Mouse (Mus musculus) ovary, postnatal 36 days (tissue): Measurements from ENCODE around the gene Chmp6.

Source experiments
- DNase-seq: peaks from one replicate; pipeline ENCODE4 v3.0.0; 2022; ENCODE audit warnings: low spot score, mixed read lengths

The Chmp6 gene

DNA sequence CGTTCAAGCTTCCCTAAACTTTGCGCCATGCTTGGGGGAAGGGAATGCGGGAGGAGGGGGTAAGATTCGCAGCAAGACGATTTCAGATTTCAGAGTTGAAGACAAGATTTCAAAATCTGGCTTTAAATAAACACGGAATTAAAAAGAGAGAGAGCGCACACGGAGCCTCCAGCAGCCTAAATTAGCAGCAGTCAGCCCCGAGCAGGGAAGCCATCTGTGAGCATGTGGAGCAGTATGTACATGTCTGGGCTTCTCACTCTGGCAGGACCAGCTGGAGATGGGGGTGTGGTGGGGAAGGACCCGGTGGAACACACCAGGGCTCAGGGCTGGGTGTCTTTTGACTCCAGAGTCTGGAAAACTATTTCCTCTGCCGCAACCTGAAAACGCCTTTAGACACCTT, 24.0 kb downstream of the Chmp6 start:
- no peak for DNase-seq

DNA sequence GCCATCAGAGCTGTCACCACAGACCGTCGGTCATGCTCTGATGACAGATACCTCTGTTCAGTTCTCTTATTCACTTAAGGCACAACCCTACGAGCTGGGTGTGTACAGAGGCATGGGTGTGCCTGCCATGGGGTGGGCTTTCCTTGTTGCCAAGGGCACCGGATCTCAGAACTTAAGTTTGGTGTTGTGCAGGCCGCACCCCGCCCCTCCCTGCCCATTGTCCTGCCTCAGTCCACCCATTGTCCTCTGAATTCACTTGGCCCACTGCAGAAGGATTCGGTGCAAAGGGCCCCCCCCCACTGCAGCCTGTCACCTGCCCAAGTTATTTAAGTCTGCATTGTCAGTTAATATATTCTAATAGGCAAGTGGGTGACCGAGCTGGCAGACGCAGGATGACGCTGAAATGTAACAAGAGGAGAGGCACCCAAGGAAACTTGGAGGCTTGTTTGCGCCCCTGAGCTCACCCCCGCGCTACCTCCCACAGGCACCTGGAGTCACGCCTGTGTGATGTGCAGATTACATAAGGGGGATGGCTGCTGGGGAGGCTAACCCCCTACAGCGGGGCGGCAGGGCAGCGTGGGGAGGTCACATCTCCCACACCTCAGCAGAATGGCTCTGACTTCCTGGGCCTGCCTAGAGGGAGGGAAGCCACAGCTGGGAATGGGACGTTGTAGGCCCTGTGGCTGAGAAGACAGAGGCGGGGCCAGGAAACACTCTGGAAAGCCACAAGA, 24.7 kb downstream of the Chmp6 start:
- peak; percentile 14 for DNase-seq

DNA sequence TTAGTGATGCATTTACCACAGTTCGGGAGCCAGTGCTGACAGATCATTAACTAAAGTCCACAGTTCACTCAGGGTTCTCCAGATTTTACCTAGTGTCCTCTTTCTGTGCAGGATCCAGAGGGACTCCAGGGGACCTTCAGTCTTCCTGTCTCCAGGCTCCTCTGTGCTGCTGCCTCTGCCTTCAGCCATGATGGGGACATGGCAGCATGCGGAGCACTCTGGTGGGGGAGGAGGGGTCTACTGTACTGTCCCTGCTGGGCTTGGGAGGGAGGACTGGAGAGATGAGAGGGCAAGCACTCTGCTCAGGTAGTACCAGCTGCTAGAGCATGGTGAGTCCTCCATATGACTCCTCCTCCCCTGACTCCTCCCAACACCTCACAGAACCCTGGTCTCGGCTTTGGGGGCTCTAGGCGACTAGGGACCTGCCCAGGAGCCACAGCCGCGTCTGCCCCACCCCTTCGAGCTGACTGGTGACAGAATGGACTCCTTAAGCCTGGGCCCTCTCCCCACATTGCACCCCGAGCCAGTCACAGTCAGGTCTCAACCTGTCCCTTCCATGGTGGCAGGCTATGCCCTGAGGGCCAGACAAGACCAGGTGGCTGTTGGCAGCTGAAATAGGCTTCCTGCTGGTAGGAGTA, 26.0 kb downstream of the Chmp6 start:
- DNase-seq = no peak

DNA sequence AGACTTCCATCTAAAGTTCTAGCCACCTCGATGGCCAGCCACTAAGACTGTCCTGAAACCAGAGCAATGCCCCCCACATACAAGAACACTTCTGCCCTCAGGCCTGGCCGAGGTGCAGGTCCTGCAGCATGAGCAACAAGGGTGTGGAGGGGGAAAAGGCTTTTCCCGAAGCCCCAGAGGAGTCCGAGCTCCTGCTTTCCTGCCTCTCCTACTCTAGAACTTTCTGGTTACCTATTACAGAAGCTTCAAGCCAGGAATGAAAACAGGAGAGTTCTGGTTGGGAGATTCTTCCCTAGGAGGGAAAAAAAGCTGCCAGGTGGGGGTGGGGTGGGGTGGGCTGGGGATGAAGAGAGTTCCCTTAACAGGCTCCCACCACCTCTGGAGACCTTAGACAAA, 26.5 kb downstream of the Chmp6 start:
- no peak for DNase-seq

DNA sequence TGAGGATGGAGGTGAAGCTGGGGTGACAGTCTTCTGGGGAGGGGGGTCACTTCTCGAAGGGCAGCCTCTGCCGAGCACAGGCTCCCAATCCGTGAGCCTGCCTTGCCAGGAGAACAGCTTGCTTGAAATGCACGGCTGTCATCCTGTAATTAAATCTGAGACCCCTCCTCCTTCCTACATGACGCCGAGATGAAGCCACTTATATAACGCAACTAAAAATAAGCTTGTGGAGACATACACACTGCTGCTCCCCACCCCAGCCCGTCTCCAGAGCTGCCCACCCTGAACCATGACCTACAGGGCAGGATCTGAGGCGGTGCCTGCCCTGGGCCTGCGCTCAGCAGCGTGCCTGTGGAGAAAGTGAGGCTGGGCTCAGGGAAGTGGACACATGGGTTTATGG, 26.9 kb downstream of the Chmp6 start:
- DNase-seq = no peak

DNA sequence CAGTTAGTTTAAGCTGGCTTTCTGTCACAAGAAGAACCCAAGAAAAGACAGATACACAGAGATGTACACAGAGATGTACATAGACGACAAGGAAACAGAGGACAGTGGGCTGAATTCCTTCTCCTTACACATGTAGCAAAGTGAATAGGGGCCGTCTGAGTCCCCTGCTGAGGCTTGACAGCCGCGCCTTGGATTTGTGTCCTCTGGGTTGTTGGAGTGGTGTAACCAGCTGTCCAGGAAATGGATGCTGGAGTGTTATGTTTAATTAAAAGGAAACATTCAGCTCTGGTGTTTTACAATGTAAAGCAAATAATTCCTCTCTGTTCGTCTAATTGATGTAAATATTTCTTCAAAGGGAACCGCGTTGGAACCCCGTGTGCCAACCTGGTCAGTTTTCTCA, 28.6 kb downstream of the Chmp6 start:
- DNase-seq = no peak

DNA sequence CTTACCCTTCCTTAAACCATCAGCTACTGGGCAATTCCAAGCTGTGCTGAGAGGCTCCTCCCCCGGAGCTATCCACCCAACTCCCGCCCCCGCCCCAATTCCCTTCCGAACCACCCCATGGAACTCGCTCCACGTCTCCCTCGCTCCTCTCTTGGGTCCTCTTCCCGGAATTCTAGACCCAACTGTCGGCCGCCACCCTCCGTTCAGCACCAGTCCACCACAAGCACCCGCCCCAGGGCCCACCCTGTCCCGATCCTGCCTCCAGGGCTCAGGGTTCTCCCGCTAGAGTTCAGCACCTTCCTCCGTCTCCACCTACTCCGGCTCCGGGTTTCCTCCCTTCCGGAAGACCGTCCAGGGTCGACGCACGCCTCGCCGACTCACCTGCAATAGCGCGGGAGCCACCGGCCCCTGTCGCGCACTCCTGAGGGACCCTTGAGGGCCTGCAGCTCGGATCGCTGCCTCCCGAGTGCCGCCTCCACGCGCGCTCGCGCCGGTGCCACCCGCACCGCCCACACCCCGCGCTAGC, 29.0 kb downstream of the Chmp6 start:
- no peak for DNase-seq

DNA sequence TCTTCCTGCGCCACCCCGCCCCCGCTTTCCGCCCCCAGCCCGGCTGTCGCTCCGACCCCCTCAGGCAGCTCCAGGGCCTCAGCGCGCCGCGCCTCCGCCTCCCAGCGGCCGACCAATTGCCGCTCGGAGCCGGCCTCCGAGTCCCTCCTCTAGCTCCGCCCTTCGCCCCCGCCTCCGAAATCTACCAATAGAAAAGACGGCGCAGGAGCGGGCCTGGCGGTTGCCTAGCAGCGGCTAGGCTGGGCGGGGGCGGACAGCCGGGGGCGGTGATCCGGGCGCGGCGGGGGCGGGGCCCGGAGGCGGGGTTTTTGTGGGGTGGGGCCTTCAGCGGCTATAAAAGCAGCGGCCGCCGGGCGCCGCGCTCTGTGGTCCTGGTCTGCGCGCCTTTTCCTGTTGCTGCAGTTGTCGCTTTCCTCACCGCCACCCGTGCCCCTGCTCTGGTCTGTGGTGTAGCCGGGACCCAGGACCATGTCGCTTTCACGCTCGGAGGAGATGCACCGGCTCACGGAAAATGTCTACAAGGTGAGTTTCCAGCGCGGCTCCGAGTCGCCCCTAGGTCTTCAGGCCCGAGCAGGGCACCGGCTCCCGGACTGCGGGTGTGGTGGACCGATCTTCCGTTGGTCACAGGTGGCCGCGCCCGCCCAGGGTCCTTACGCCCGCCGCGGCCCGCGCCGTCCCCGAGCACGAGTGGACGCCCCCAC, 29.6 kb downstream of the Chmp6 start, which contains the start of gene Baiap2:
Baiap2 (plus strand) TSS at position 37 of the 701 bp plus-strand sequence.
- peak; percentile 99 for DNase-seq

DNA sequence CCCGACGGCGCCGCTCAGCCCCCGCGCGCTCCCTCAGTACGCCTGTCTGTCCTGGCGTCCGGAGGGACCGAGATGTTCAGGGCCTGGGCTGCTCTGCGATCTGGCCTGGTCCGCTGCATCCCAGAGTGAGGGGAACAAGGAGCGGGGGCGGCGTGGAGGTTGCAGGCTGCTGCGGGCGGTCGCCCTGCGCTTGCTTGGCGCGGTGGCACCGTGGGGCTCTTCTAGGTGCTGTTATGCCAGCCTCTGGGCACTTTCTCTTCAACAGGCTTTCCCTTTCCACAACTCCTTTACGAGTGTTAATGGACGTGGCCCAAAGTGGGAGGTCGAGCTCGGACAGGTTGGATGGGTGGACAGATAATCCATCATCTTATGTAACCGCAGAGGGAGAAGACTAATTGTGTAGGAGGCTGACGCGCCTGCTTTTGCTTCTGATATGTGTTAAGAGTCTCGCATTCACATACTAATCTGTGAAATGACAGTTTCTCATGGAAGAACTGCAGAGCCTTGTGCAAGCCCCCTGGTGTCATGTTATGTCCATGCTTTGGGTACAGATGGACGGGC, 30.3 kb downstream of the Chmp6 start:
- DNase-seq = peak; percentile 57

DNA sequence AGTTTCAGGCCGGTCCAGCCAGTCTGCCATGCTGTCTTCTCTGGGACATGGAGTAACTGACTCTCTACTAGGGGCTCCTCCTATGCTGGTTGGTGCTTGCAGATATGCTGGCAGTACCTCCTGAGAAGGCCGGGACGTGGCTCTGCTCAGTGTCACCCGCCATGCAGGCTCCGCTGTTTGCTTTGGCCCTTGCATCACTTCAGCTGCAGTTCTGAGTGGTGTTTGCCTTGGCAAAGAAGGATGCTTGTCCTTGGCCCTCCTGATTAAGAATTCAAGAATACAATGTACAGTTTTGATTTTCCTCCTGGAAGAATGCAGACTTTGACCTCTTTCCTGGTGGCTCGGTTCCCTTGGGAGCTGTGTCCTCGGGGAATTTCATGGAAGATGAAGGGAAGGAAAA, 32.1 kb downstream of the Chmp6 start:
- DNase-seq = no peak

DNA sequence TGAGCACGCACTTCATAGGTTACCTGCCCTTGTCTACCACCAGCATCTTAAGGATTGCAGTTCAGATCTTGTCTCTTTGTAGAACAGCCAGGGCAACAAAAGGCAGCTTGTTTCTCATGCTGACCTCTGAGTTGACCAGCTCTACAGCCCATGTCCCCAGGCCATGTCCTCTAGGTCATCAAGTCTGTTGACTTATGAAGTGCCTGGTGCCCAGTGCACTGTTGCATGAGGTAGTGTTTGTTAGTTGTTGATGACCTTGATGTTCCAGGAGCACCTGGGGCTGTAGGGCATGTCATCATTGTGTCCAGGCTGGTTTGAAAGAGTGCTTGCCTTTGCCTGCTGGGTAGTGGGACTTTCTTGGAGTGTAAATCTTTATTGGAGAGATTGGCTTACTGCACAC, 34.2 kb downstream of the Chmp6 start:
- no peak for DNase-seq

DNA sequence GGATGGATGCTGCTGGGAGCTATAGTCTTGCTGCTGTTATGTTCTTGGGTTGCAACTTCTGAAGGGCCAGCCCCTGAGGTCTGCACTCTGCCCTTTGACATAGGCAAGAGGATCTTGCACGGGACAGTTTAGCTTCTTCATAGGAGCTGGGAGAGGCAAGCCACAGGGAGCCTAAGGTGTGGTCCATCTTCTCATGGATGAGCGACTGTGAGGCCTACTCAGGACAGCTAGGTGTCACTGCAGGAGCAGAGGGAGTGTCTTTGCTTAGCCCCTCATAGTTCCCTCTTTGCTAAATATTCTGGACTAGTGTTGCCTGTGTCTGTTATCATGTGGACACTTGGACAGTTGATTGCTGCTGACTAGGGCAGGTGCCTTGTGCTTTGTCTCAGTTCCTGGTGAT, 34.7 kb downstream of the Chmp6 start:
- no peak for DNase-seq

DNA sequence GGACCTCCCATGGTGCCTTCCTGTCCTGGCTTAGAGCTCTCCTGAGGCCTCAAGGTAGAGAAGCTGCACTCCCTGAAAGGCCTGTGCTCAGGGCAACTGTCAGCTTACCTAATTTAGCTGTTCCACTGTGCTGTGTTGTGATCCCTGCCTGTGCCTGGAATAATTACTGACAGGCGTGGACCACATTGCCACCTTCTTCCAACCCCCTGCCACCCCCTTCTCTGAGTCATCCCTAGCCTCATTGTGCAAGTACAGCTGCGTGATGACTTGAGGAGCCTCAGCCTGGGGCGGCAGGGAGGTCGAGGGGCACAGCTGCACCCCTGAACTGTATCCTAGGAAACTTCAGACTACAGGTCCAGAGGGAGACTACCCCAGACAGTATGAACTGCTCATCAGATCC, 35.1 kb downstream of the Chmp6 start:
- no peak for DNase-seq

DNA sequence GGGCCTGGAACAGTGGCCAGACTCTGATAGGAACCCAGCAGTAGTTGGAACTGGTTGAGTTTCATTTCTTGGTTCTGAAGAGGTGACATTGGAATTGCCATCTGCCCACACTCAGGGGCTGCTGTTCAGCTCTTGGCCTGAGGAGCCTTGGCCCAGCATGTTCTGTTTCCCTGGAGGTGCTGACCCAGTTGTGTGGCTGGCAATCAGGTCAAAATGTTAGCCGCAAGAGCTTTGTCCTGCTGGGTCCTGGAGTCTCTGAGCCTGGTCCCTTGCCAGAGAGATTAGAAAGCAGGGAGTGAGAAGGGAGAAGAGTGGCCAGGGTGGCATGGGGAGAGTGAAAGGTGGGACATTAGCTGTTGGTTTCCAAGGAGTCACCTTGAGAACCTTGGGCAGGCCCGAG, 35.6 kb downstream of the Chmp6 start:
- no peak for DNase-seq

DNA sequence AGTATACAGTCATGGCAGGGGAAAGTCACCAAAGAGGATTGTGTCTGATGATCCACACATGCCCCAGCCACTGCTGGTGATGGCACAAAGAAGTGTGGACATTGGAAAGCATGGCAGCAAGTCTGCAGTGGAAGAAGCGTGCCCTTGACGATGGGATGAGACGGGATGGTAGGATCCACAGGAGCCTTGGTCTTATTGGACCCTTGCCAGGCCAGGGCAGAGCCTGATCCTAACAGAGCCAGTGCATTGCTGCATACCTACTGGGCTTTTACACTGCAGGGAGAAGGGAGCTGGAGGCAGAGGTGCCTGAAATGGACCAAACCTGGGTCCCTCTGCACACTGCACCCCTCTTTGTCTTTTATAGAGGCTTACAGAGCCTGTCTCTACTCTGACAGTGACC, 37.3 kb downstream of the Chmp6 start:
- no peak for DNase-seq

DNA sequence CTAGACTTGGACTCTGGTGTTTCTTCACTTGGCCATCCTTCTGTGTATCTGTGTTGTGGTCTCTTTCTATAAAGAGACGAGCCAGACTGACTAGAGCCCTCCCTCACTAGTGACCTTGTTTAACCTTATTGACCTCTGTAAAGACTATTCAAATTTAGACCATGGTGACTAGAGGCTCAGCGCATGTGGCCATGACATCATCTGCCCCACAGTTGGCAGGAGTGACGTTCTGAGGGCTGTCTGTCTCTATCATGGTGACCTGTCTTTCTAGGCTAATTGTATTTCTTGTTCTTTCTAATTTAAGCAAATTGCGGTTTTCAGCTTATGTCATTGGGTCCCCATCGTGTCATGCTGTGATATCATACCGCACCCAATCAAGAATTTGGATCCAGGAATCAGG, 38.1 kb downstream of the Chmp6 start:
- DNase-seq = no peak

DNA sequence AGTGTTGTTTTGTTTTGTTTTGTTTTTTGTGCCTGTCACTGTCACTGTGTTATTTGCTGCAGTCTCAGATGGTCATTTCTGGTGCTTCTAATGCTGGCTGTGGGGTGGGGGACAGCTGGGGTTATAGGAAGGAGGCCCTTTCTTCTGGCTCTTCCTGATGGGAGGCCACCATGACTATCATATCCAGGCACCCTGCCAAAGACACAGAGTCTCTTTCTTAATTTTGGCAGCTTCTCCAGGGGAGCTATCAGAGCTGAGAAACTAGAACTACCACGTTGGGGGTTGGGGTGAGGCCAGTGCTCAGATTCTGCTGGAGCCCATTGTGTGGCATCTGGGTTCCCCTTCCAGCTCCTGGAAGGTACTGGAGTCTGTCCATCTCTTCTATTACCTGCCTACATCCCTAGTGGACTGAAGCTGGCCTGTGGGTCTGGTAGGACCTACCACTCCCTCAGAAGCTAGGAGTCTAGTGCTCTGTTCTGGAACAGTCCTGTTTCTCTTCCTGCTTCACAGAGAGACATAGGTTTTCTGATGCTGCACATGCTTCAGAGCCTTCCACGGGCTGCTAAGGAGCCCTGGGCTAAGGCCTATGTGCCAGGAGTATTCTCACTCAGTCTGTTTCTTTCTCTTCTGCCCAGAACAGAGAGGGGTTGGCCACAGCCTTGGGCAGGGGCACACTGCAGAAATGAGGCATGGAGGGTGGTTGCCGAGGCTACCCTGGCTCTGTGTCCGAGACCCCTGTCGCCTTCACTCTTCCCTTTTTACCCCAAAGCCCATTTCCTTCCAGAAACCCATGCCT, 39.4 kb downstream of the Chmp6 start:
- DNase-seq = peak; percentile 36

DNA sequence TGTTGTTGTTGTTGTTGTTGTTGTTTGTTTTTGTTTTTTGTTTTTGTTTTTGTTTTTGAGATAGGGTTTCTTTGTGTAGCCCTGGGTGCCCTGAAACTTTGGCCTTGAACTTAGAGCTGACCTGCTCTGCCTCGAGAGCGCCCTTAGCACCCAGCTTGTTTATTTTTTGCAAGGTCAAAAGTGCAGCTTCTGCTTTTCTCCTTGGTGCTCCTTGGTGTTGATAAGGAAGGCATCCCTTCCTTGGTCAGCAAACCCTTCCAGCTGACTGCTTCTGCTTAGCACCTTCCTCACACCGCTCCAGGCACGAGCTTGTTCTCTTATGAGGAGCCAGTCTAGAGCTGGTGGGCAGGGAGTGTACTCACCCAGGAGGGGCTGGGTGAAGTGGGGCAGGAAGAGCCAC, 41.0 kb downstream of the Chmp6 start:
- no peak for DNase-seq

DNA sequence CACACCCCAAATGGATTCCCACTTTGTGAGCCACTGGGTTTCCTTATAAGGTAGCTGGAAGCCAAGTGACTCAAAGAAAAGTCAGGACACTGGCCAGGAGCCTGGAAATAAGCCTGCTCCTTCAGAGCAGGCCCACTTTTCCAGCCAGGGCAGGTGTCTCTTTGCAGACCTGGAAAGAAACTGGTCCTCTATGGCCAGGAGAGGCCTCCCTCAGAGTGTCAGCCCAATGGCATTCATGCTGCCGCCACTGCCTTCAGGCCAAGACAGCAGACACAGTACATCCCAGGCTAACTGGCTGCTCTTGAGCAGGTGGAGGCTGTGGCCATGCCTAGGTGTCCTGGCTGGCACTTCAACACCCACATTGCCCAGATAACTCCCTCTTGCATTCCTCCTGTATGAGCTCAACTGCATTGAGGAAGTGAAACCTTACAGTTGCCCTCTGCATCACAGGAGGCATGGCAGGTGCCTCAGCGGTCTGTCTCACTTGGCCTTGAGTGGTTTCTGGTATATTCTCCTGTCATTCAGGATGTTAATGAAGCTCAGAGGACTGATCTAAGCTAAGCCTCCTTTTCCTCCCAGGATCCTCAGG, 41.6 kb downstream of the Chmp6 start:
- DNase-seq = no peak

DNA sequence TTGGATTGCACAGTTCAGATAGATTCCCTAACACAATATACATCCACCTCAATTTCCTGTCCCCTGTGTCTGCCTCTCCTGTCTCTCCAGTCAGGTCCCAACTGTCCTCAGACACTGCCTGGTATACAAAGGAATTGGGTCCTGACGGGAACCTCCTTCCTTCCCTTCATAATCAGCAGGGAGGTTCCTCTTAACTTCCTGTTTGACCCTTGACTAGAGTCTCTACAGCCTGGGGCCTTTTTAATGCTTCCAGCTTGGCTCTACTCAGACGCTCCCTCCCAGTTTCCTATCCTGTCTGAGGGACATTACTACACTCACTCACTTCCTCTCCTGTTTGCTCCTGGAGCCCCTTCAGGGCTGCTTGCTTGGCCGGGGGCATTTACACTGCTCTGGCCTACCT, 42.2 kb downstream of the Chmp6 start:
- no peak for DNase-seq

DNA sequence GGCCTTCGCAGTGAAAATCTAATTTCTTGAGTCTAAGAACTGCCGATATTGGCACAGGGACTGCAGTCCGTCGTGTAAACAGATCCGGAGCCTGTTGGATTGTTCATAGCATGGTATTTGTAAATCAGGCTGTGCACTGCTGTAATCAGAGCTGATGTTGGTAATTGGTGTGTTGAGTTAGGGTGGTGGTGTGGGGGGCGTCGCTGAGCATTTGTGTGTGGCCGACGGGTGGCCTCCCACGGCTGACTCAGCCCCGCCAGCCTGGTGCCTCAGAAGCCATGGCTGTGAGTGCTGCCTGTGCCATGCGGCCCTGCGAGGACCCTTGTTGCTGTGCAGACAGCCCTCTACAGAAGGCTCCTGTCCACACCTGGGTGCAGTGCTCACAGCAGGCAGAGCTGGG, 43.3 kb downstream of the Chmp6 start:
- no peak for DNase-seq

DNA sequence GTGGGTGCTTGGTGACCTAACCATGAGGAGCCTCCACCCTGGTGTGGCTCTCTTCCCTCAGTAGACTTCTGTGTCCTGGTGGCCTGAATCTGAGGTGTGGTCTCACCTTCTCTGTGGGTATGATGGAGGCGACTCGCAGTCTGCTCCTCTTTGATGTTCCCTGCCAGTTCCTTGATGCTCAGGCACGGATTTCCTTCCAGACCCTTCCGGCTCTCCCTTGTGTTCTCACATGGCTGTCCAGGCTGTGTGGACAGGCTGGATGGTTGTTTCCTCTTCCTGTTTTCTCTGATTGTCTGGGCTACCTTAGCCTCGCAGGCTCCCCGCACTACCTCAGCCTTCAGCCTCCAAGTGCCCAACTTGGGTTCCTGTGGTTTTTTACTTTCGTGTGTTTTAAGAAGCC, 45.6 kb downstream of the Chmp6 start:
- no peak for DNase-seq
